Mouse (Mus musculus) heart, postnatal 0 days (tissue): ENCODE results near the gene Ptprf. TPM values are rescaled to one million over a fixed set of nuclear protein-coding genes. Genes with fewer than 3 reads are reported as not detected.

Experiments
- ATAC-seq: fragments of 200-750 bp; cut with Nextera tagmentation; 2 replicates; pipeline ENCODE4 v1.8.0; 2017; ENCODE audit warnings: low read depth, moderate number of reproducible peaks, moderate library complexity; ENCODE audit not compliant: insufficient read depth
- DNase-seq: peaks from one replicate; pipeline ENCODE4 v3.0.0-alpha.2; 2016; ENCODE audit warnings: low spot score
- H3K27ac ChIP-seq: fragments of 300-500 bp; sonication (generic); 2 replicates; pipeline ENCODE4 v1.5.1; 2014; ENCODE audit warnings: low read depth, mild to moderate bottlenecking
- H3K27me3 ChIP-seq: fragments of 300-500 bp; sonication (generic); 2 replicates; pipeline ENCODE4 v1.6.1; 2014; ENCODE audit warnings: low read length, mixed read lengths; ENCODE audit not compliant: control insufficient read depth, insufficient read depth
- H3K36me3 ChIP-seq: fragments of 300-500 bp; sonication (generic); replicated peaks from 2 replicates; pipeline ENCODE4 v1.6.1; 2014; ENCODE audit warnings: low read length, mixed read lengths; ENCODE audit not compliant: control insufficient read depth, insufficient read depth
- H3K4me1 ChIP-seq: fragments of 300-500 bp; sonication (generic); 2 replicates; pipeline ENCODE4 v1.6.1; 2014; ENCODE audit warnings: antibody characterized with exemption; ENCODE audit not compliant: control insufficient read depth, insufficient read depth
- H3K4me2 ChIP-seq: fragments of 300-500 bp; sonication (generic); 2 replicates; pipeline ENCODE4 v1.6.1; 2014; ENCODE audit warnings: low read depth, mild to moderate bottlenecking, low read length, moderate library complexity
- H3K4me3 ChIP-seq: fragments of 300-500 bp; sonication (generic); 2 replicates; pipeline ENCODE4 v1.5.1; 2014; ENCODE audit warnings: low read depth, low read length
- H3K9ac ChIP-seq: fragments of 300-500 bp; sonication (generic); replicated peaks from 2 replicates; pipeline ENCODE4 v1.6.1; 2014; ENCODE audit warnings: low read depth, low read length, mixed read lengths
- H3K9me3 ChIP-seq: fragments of 300-500 bp; sonication (generic); replicated peaks from 2 replicates; pipeline ENCODE4 v1.6.1; 2016; ENCODE audit warnings: low read length; ENCODE audit not compliant: control insufficient read depth
- CTCF ChIP-seq: IDR thresholded peaks from 2 replicates; pipeline ENCODE4 v1.5.1; 2016; ENCODE audit warnings: antibody characterized with exemption, control low read depth, low read depth
- EP300 ChIP-seq: IDR thresholded peaks from 2 replicates; pipeline ENCODE4 v1.6.1; 2016; ENCODE audit warnings: antibody characterized with exemption, low read depth
- WGBS: fragments of 180-500 bp; shearing (Covaris S2); extraction: QIAGEN DNeasy Blood & Tissue Kit; methylation state at CpG from one replicate; pipeline ENCODE4 v1.1.7; 2014; 5-methylcytosine and 5-hydroxymethylcytosine counted together
- polyA plus RNA-seq: library from polyadenylated mRNA; unstranded; fragments of >200 nt; fragmentation: Nextera tagmentation; extraction: Ambion mirVana; gene quantifications from 2 replicates; pipeline ENCODE4 v1.2.1, GENCODE M21; 2015
- total RNA-seq: library from RNA; depleted of rRNA; stranded (reverse); fragments of >200 nt; gene quantifications from 2 replicates; pipeline ENCODE4 v1.2.3, GENCODE M21; 2014; ENCODE audit warnings: low replicate concordance

The Ptprf gene
- total and polyA plus RNA-seq, 2 experiments from 2014 or later = 5.9 to 33.7 TPM

DNA sequence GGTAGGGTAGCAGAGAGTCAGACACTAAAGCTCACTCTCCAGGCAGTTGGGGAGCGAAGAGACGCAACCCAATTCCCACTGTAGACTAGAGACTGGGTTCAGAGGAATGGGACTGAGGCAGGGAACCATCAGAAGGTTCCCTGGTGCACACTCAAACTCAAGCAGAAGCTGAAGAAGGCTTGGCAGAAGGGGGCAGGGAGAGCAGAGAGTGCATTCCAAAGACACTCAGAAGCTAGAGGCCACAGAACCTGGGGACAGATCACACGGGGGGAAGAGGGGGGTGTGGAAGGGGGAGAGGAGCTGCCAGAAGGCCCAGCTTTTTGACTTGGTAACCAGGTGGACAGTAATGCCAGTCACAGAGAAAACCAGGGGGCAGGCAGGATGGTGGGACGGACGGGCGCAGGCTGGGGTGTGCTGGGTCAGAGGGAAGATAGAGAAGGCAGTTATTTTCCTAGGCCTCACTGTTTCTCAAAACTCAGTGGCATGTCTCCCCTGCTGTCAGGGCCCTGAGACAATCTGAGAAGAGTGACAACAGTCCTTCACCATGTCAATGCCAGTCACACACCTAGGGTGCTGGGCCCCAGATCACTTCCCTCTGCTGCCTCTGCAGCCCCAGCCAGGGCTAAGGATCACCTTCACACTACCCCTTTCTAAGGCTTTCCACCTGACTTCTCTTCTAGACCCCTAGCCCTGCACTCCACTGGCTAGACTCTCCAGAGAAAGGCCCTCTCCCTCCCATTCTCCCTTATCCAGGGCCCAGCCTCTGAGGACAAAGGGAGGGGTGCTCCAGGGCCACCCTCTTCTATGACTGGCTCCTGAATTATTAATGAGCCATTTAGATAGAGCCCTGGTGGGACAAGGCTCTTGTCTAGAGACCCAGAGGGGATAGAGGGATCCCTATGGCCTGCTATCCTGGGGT, 15.3 kb downstream of the Ptprf start:
- WGBS = 77% methylated on average over 6 of the region's 6 CpGs
- H3K9ac ChIP-seq = no peak overlapping the region
- H3K9me3 ChIP-seq = no peaks in the 10 kb centered on the region
- no peaks in the 10 kb centered on the region for H3K27me3 ChIP-seq
- no peak overlapping the region for H3K27ac ChIP-seq
- no peak overlapping the region for H3K4me2 ChIP-seq
- no peaks in the 10 kb centered on the region; the same call in 1 of the 2 replicates for H3K36me3 ChIP-seq
- H3K4me1 ChIP-seq = peaks cover 30% of the 10 kb centered on the region
- TF ChIP-seq EP300 = no peak
- TF ChIP-seq CTCF = no peak
- H3K4me3 ChIP-seq = no peak overlapping the region
- peak; percentile 22; the same call in 1 of the 2 replicates for ATAC-seq
- no peak for DNase-seq

DNA sequence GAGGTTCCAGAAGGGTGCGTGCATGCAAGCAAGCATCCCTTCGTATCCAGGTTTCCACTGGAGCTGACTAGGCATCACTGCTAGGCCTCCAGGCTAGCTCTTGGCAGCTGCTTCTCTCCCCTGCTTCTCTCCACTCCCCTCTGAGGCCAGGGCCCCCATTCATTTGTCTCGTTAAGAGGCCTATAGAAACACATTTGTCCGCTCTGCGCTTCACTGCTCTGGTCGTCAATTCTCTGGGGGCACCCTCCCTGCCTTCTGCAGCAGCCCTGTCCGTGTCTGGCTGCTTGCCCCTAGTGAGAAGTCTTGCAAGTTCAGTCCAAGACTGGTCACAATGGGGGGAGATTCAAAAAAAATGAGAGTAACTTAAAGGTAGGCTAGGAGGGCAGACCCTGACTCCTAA, 16.7 kb downstream of the Ptprf start:
- no peaks in the 10 kb centered on the region; the same call in 1 of the 2 replicates for H3K36me3 ChIP-seq
- no peak overlapping the region for H3K9ac ChIP-seq
- WGBS = 69% methylated on average over 7 of the region's 7 CpGs
- no peaks in the 10 kb centered on the region for H3K27me3 ChIP-seq
- TF ChIP-seq EP300 (no peak), CTCF (no peak)
- no peak overlapping the region for H3K4me2 ChIP-seq
- peaks cover 41% of the 10 kb centered on the region for H3K4me1 ChIP-seq
- H3K9me3 ChIP-seq = no peaks in the 10 kb centered on the region
- ATAC-seq (no peak), DNase-seq (no peak)
- no peak overlapping the region for H3K27ac ChIP-seq
- H3K4me3 ChIP-seq = no peak overlapping the region

DNA sequence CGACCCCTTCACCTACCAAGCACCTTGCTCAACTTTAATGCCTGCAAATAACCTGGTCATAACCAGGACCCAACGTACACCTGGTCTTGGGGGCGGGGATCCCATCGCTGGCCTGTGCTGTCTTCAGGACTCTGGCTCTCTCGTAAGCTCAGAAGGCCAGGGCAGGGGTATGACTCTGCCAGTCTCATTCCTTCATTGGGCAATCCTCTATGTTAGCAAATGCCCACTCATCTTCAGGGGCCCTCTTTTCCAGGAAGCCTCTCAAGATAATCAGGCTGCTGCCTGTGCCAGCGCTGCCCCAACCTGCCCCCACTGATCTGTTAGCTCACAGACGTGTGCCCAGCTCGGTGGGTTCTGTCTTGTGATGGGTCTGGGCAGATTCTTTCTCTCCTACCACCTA, 17.2 kb downstream of the Ptprf start:
- WGBS = 66% methylated on average over 8 of the region's 8 CpGs
- Histone ChIP-seq H3K27ac (no peak overlapping the region), H3K4me1 (peaks cover 46% of the 10 kb centered on the region)

DNA sequence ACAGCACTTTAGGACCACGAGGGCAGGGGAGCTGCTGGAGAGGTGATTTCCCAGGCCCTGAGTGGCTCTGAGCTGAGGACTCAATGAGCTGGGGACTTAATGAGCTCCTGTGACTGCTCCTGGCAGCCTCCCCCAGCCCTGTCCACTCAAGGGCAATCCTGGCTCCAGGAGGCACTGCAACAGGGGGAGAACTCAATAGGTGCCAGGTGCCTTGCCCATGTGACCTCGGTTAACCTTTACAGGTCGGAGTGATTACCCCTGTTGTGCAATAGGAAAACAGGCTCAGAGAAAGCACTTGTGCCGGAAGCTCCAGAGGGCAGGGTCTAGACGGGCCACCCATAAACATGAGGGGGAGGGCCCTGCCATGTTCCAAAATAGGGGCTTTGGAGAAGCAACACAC, 17.7 kb downstream of the Ptprf start:
- H3K4me2 ChIP-seq = no peak overlapping the region
- H3K9ac ChIP-seq = no peak overlapping the region
- peaks cover 9% of the 10 kb centered on the region; the same call in 1 of the 2 replicates for H3K36me3 ChIP-seq
- WGBS = 49% methylated on average over 5 of the region's 5 CpGs
- H3K4me1 ChIP-seq = peaks cover 46% of the 10 kb centered on the region
- H3K4me3 ChIP-seq = no peak overlapping the region
- no peak for TF ChIP-seq CTCF
- no peak for TF ChIP-seq EP300
- no peak for ATAC-seq
- DNase-seq = no peak
- no peaks in the 10 kb centered on the region for H3K9me3 ChIP-seq
- no peaks in the 10 kb centered on the region for H3K27me3 ChIP-seq
- H3K27ac ChIP-seq = no peak overlapping the region

More for the DNA sequence above, 17.2 kb downstream of the Ptprf start:
- H3K4me3 ChIP-seq = no peak overlapping the region
- no peak for DNase-seq
- no peak for ATAC-seq
- peaks cover 5% of the 10 kb centered on the region; the same call in 1 of the 2 replicates for H3K36me3 ChIP-seq
- no peak overlapping the region for H3K9ac ChIP-seq
- TF ChIP-seq CTCF = no peak
- TF ChIP-seq EP300 = no peak
- H3K9me3 ChIP-seq = no peaks in the 10 kb centered on the region
- no peak overlapping the region for H3K4me2 ChIP-seq
- H3K27me3 ChIP-seq = no peaks in the 10 kb centered on the region

DNA sequence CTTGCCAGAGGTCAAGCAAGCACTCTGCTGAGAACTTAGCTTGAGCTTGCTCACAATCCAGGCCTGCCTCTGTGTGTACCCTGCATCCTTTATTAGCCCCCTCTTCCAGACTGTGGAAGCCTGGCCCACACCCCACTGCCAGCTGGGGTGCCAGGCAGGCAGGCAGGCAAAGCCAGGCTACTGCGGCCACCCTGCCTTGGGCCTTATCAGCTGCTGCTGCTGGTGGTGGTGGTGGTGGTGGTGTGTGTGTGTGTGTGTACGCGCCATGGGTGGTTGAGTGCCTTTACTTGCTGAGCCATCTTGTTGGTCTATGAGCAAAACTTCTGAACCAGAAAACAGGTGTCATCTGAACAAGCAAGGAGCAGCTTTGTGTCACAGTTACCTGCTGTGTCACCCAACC, 18.3 kb downstream of the Ptprf start:
- peaks cover 9% of the 10 kb centered on the region; the same call in 1 of the 2 replicates for H3K36me3 ChIP-seq
- peaks cover 46% of the 10 kb centered on the region for H3K4me1 ChIP-seq
- no peaks in the 10 kb centered on the region for H3K27me3 ChIP-seq
- TF ChIP-seq EP300 (no peak), CTCF (no peak)
- ATAC-seq (no peak), DNase-seq (no peak)
- no peak overlapping the region for H3K9ac ChIP-seq
- no peak overlapping the region for H3K27ac ChIP-seq
- H3K9me3 ChIP-seq = no peaks in the 10 kb centered on the region
- WGBS = 81% methylated on average over 3 of the region's 3 CpGs
- H3K4me2 ChIP-seq = no peak overlapping the region
- no peak overlapping the region for H3K4me3 ChIP-seq
